Mouse (Mus musculus): ENCODE measurements around the gene Capzb. TPM values are rescaled to one million over a fixed set of nuclear protein-coding genes. Genes with fewer than 3 reads are reported as not detected.
A peak's percentile ranks its signal among the peaks of the same experiment; 100 is the strongest.

Gene Capzb
- polyA plus RNA-seq (2014; fragmentation: Nextera tagmentation; extraction: Ambion mirVana): 272 and 278 TPM in 2 replicates

- DNase-seq (ENCODE audit: low spot score) (peak; percentile 98), ATAC-seq (peak; percentile 99)
- WGBS: under 1% methylated on average over 42 of the region's 69 CpGs
- H3K4me2 ChIP-seq (ENCODE audit: low read length): peak within 1 kb of the TSS; percentile 96
- peak within 1 kb of the TSS; percentile 88 for H3K4me3 ChIP-seq (ENCODE audit: low read depth, low read length)
- H3K9me3 ChIP-seq (replicated peaks; ENCODE audit: control insufficient read depth, low read length): no peaks in the 10 kb centered on the region
- peaks cover 21% of the 10 kb centered on the region for H3K4me1 ChIP-seq (ENCODE audit: control insufficient read depth, insufficient read depth, low read length)
- H3K9ac ChIP-seq (ENCODE audit: low read length): peak within 1 kb of the TSS; percentile 88
- peak within 1 kb of the TSS; percentile 83 for H3K27ac ChIP-seq (ENCODE audit: low read depth, low read length)
- no peaks in the 10 kb centered on the region for H3K36me3 ChIP-seq (ENCODE audit: control insufficient read depth, insufficient read depth, low read length)
- H3K27me3 ChIP-seq (replicated peaks; ENCODE audit: control insufficient read depth, insufficient read depth, low read length): no peaks in the 10 kb centered on the region
Measured at GRCm38 (mm10) chr4:139192499-139193175, at the start of gene Capzb. Capzb (plus strand) TSS chr4:139192899.

DNA sequence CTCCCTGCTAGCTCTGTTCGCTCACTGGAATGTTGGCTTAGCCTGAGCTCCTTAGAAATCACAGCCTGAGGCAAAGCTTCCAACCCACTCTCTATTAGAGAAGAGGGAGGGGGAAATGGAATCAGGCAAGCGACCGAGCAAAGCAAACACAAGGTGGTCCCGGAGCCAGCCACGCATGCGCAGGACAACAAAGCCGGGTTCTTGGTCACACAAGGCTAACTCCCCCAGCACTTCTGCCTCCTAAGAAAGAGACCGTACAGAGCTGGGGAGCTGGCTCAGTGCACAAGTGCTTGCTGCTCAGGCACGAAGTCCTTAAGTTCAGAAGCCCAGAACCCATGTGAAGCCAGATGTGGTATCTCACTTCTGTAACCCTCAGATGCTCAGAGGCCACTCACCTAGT, 49.7 kb upstream of the Capzb start:
- H3K9me3 ChIP-seq (replicated peaks; ENCODE audit: control insufficient read depth, low read length): peaks cover 2% of the 10 kb centered on the region
- peak overlapping the region; percentile 17; the same call in 1 of the 2 replicates for H3K4me2 ChIP-seq (ENCODE audit: low read length)
- no peaks in the 10 kb centered on the region for H3K4me1 ChIP-seq (ENCODE audit: control insufficient read depth, insufficient read depth, low read length)
- WGBS: 51% methylated on average over 9 of the region's 9 CpGs
- H3K36me3 ChIP-seq (ENCODE audit: control insufficient read depth, insufficient read depth, low read length): no peaks in the 10 kb centered on the region
- no peak overlapping the region for H3K27ac ChIP-seq (ENCODE audit: low read depth, low read length)
- H3K9ac ChIP-seq (ENCODE audit: low read length): no peak overlapping the region
- no peak for ATAC-seq
- no peak overlapping the region for H3K4me3 ChIP-seq (ENCODE audit: low read depth, low read length)
- no peaks in the 10 kb centered on the region for H3K27me3 ChIP-seq (replicated peaks; ENCODE audit: control insufficient read depth, insufficient read depth, low read length)
- peak; percentile 50 for DNase-seq (ENCODE audit: low spot score)

- no peaks in the 10 kb centered on the region for H3K36me3 ChIP-seq (ENCODE audit: control insufficient read depth, insufficient read depth, low read length)
- WGBS: 38% methylated on average over 4 of the region's 4 CpGs
- H3K9ac ChIP-seq (ENCODE audit: low read length): no peak overlapping the region
- H3K4me3 ChIP-seq (ENCODE audit: low read depth, low read length): no peak overlapping the region
- H3K27me3 ChIP-seq (replicated peaks; ENCODE audit: control insufficient read depth, insufficient read depth, low read length): no peaks in the 10 kb centered on the region
- ATAC-seq (no peak), DNase-seq (ENCODE audit: low spot score) (peak; percentile 21)
- H3K4me1 ChIP-seq (ENCODE audit: control insufficient read depth, insufficient read depth, low read length): no peaks in the 10 kb centered on the region
- H3K9me3 ChIP-seq (replicated peaks; ENCODE audit: control insufficient read depth, low read length): peaks cover 11% of the 10 kb centered on the region
- no peak overlapping the region for H3K4me2 ChIP-seq (ENCODE audit: low read length)
- H3K27ac ChIP-seq (ENCODE audit: low read depth, low read length): no peak overlapping the region
Measured at GRCm38 (mm10) chr4:139144577-139144976, 48.1 kb upstream of the Capzb start.

DNA sequence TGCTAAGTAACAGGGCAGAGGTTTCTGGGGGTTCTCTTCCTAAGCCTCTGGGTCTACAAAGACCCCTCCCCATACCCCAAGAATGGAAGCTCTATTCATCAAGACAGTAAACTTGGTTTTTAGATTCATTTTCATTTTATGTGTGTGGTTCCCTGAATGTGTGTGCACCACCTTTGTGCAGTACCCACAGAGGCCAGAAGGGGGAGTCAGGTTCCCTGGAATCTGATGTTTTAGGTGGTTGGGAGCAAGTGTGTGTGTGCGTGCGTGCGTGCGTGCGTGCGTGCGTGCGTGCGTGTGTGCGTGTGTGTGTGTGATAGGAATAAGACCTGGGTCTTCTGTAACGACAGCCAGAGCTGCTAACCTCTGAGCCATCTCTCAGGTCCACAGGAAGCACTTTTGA, 47.5 kb upstream of the Capzb start:
- no peak overlapping the region for H3K4me3 ChIP-seq (ENCODE audit: low read depth, low read length)
- ATAC-seq (no peak), DNase-seq (ENCODE audit: low spot score) (no peak)
- H3K36me3 ChIP-seq (ENCODE audit: control insufficient read depth, insufficient read depth, low read length): no peaks in the 10 kb centered on the region
- no peaks in the 10 kb centered on the region for H3K4me1 ChIP-seq (ENCODE audit: control insufficient read depth, insufficient read depth, low read length)
- peaks cover 11% of the 10 kb centered on the region for H3K9me3 ChIP-seq (replicated peaks; ENCODE audit: control insufficient read depth, low read length)
- H3K4me2 ChIP-seq (ENCODE audit: low read length): no peak overlapping the region
- 92% methylated on average over 11 of the region's 11 CpGs for WGBS
- H3K9ac ChIP-seq (ENCODE audit: low read length): no peak overlapping the region
- no peaks in the 10 kb centered on the region for H3K27me3 ChIP-seq (replicated peaks; ENCODE audit: control insufficient read depth, insufficient read depth, low read length)
- no peak overlapping the region for H3K27ac ChIP-seq (ENCODE audit: low read depth, low read length)

- H3K9me3 ChIP-seq (replicated peaks; ENCODE audit: control insufficient read depth, low read length): peaks cover 11% of the 10 kb centered on the region
- H3K4me3 ChIP-seq (ENCODE audit: low read depth, low read length): no peak overlapping the region
- 87% methylated on average over 5 of the region's 5 CpGs for WGBS
Measured at GRCm38 (mm10) chr4:139146760-139147159, 45.9 kb upstream of the Capzb start.

GRCm38 (mm10) chr4:139151370-139151769, 41.3 kb upstream of the Capzb start:
- H3K9ac ChIP-seq (ENCODE audit: low read length): no peak overlapping the region
- no peak overlapping the region for H3K27ac ChIP-seq (ENCODE audit: low read depth, low read length)
- no peaks in the 10 kb centered on the region for H3K4me1 ChIP-seq (ENCODE audit: control insufficient read depth, insufficient read depth, low read length)
- DNase-seq (ENCODE audit: low spot score): no peak
- ATAC-seq: no peak
- WGBS: 68% methylated on average over 6 of the region's 6 CpGs
- H3K4me2 ChIP-seq (ENCODE audit: low read length): no peak overlapping the region
- H3K36me3 ChIP-seq (ENCODE audit: control insufficient read depth, insufficient read depth, low read length): no peaks in the 10 kb centered on the region
- no peak overlapping the region for H3K4me3 ChIP-seq (ENCODE audit: low read depth, low read length)
- H3K27me3 ChIP-seq (replicated peaks; ENCODE audit: control insufficient read depth, insufficient read depth, low read length): no peaks in the 10 kb centered on the region
- H3K9me3 ChIP-seq (replicated peaks; ENCODE audit: control insufficient read depth, low read length): peaks cover 11% of the 10 kb centered on the region

More at GRCm38 (mm10) chr4:139146760-139147159, 45.9 kb upstream of the Capzb start:
- Histone ChIP-seq H3K36me3 (ENCODE audit: control insufficient read depth, insufficient read depth, low read length) (no peaks in the 10 kb centered on the region), H3K9ac (ENCODE audit: low read length) (no peak overlapping the region), H3K27ac (ENCODE audit: low read depth, low read length) (no peak overlapping the region), H3K4me2 (ENCODE audit: low read length) (no peak overlapping the region), H3K4me1 (ENCODE audit: control insufficient read depth, insufficient read depth, low read length) (no peaks in the 10 kb centered on the region), H3K27me3 (replicated peaks; ENCODE audit: control insufficient read depth, insufficient read depth, low read length) (no peaks in the 10 kb centered on the region)
- DNase-seq (ENCODE audit: low spot score): no peak
- no peak for ATAC-seq

DNA sequence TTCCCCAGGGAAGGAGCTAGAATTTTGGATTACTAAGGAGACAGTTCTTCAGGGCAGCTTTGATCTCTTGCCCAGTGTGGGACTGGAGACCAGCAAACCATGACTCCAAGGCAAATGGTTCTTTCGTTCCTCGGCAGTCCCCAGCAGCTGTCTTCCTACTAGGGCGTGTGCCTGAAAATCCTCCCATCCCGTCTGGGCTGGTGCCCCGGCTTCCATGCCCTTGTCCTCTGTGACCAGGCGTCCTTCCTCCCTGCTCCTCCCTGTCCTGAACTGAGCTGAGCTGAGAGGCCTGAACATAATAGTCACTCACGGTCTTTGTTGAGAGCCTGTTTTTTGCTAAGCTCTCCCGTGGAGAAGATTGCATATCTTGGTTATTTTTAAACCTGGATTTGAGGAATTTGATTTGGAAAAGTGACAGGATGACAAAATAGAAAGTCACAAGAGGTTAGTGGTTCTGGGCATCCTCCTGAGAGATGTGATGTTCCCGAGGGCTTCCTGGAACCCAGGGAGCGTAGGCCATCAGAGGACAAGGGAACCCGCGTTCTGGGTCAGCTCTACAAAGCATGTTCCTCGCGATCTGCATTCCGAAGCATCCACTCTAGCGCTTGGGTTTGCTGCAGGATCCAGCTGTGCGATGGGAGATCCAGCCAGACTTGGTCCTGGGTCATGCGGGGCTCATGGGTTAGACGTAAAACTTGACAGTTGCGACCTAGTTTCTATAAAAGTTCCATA, 38.0 kb upstream of the Capzb start:
- Histone ChIP-seq H3K9me3 (replicated peaks; ENCODE audit: control insufficient read depth, low read length) (no peaks in the 10 kb centered on the region), H3K27me3 (replicated peaks; ENCODE audit: control insufficient read depth, insufficient read depth, low read length) (no peaks in the 10 kb centered on the region), H3K36me3 (ENCODE audit: control insufficient read depth, insufficient read depth, low read length) (no peaks in the 10 kb centered on the region), H3K4me2 (ENCODE audit: low read length) (no peak overlapping the region), H3K4me1 (ENCODE audit: control insufficient read depth, insufficient read depth, low read length) (no peaks in the 10 kb centered on the region), H3K4me3 (ENCODE audit: low read depth, low read length) (no peak overlapping the region), H3K9ac (ENCODE audit: low read length) (no peak overlapping the region), H3K27ac (ENCODE audit: low read depth, low read length) (no peak overlapping the region)
- DNase-seq (ENCODE audit: low spot score) (no peak), ATAC-seq (no peak)
- 82% methylated on average over 20 of the region's 20 CpGs for WGBS

DNA sequence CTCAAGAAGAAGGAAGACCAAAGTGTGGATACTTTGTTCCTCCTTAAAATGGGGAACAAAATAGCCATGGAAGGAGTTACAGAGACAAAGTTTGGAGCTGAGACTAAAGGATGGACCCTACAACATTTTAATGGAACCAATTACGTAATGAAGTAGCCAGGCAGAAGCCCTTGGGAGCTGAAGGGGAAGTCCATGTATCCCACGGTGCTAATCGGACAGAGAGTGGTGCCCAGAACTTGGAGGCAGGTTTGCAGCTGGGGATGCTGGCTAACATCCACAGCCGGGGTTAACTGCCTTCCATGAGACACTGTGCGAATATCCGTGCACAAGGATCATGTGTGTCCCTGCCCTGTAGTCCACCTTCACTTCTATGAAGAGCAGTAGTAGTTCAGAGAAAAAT, 36.2 kb upstream of the Capzb start:
- no peak for DNase-seq (ENCODE audit: low spot score)
- no peak overlapping the region for H3K4me2 ChIP-seq (ENCODE audit: low read length)
- no peak overlapping the region for H3K9ac ChIP-seq (ENCODE audit: low read length)
- H3K4me1 ChIP-seq (ENCODE audit: control insufficient read depth, insufficient read depth, low read length): no peaks in the 10 kb centered on the region
- no peaks in the 10 kb centered on the region for H3K36me3 ChIP-seq (ENCODE audit: control insufficient read depth, insufficient read depth, low read length)
- no peak for ATAC-seq
- WGBS: 89% methylated on average over 6 of the region's 6 CpGs
- H3K9me3 ChIP-seq (replicated peaks; ENCODE audit: control insufficient read depth, low read length): no peaks in the 10 kb centered on the region
- no peaks in the 10 kb centered on the region for H3K27me3 ChIP-seq (replicated peaks; ENCODE audit: control insufficient read depth, insufficient read depth, low read length)
- no peak overlapping the region for H3K27ac ChIP-seq (ENCODE audit: low read depth, low read length)
- no peak overlapping the region for H3K4me3 ChIP-seq (ENCODE audit: low read depth, low read length)

DNA sequence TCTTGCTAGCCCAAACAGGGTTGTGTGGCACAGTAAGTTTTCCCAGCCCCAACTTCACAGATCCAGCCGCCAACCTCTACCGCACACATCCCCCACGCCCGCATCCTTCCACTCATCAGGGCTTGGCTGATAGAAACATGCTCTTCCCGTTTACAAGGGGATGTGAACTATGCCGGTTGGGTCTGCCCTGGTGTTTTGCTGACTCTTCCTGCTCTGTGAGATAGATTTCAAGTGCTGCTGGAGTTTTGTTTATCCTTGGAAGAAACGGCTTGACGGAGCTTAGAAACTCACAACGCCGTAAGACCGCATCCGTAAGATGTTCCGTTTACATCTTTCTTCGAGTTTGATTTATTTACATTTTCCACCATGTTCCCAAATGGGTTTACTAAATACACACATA, 34.3 kb upstream of the Capzb start:
- H3K4me1 ChIP-seq (ENCODE audit: control insufficient read depth, insufficient read depth, low read length): no peaks in the 10 kb centered on the region
- DNase-seq (ENCODE audit: low spot score) (no peak), ATAC-seq (no peak)
- no peak overlapping the region for H3K4me2 ChIP-seq (ENCODE audit: low read length)
- H3K4me3 ChIP-seq (ENCODE audit: low read depth, low read length): no peak overlapping the region
- no peak overlapping the region for H3K9ac ChIP-seq (ENCODE audit: low read length)
- WGBS: 91% methylated on average over 14 of the region's 14 CpGs
- no peaks in the 10 kb centered on the region for H3K27me3 ChIP-seq (replicated peaks; ENCODE audit: control insufficient read depth, insufficient read depth, low read length)
- no peaks in the 10 kb centered on the region for H3K9me3 ChIP-seq (replicated peaks; ENCODE audit: control insufficient read depth, low read length)
- no peaks in the 10 kb centered on the region for H3K36me3 ChIP-seq (ENCODE audit: control insufficient read depth, insufficient read depth, low read length)
- H3K27ac ChIP-seq (ENCODE audit: low read depth, low read length): no peak overlapping the region

Data from forebrain, embryonic 14.5 days (tissue).